Mouse (Mus musculus) erythroblast, embryonic 14.5 days (primary cell): Measurements from ENCODE around the gene Cnr2.

Experiments
- GATA1 ChIP-seq: IDR thresholded peaks from 2 replicates; pipeline ENCODE4 v1.6.1; 2012; ENCODE audit warnings: low read length, inconsistent platforms, mixed read lengths
- TAL1 ChIP-seq: IDR thresholded peaks from 3 replicates; pipeline ENCODE4 v1.6.1; 2012; ENCODE audit warnings: low read length, inconsistent platforms, mixed read lengths

- TF ChIP-seq GATA1: no peak
- no peak for TF ChIP-seq TAL1
These were observed 30.1 kb downstream of the Cnr2 start for GRCm38 (mm10) chr4:135925341-135925740.
